Comparison of ENCODE assay signal across 8 mouse cellular contexts in the genomic region with DNA sequence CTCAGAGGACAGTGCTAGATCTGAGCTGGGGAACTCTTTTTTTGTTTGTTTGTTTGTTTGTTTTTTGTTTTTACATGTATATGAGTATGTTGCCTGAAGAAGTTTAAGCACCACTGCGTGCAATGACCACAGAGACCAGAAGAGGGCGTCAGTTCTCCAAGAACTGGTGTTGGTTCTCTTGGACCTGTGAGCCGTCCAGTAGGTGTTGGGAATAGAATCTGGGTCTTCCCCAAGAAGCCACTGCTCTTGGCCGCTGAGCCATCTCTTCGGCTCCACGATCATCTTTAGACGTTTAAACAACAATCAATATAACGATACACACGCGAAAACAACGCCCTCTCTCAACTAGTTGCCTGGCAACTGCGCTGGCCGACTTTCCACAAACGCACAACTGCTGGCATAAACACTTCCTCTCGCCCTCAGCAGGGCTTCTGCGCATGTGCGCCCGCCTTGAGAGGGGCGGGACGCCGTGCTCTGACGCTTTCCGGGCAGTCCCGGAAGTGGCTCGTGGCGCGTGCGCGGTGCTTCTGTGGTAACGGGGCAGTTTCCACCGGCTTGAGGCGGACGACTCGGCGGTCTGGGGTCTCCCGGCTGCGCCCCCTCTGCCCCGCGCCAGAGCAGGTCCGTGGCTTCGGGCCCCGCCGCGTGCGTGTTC. TPM values are rescaled to one million over a fixed set of nuclear protein-coding genes. Genes with fewer than 3 reads are reported as not detected.
DNase-seq lines count a peak whose midpoint lies in the region; ATAC-seq lines count a peak whose summit lies in the region.

A gene (plus strand): TSS at position 488 of the 655 bp plus-strand sequence.

- H3K36me3 ChIP-seq in heart, embryonic 13.5 days = peaks cover 31% of the 10 kb centered on the region
- peaks cover 34% of the 10 kb centered on the region for H3K36me3 ChIP-seq in liver, embryonic 12.5 days
- peaks cover 22% of the 10 kb centered on the region for H3K36me3 ChIP-seq in stomach, embryonic 15.5 days

- DNase-seq in CD4-positive helper T cell, adult 2 months (ENCODE audit: low read depth, low spot score) = peak; percentile 99
- peak; percentile 93 for DNase-seq in brain, embryonic 18.5 days (ENCODE audit: low read depth, low spot score)
- peak; percentile 99 for DNase-seq in kidney, postnatal 10 days
- peak; percentile 99 for DNase-seq in natural killer cell, adult 2 months (ENCODE audit: low spot score in 2 of 2)

- peak within 1 kb of the TSS; percentile 82 for H3K4me3 ChIP-seq in heart, embryonic 13.5 days
- peak within 1 kb of the TSS; percentile 93 for H3K4me3 ChIP-seq in liver, embryonic 12.5 days
- peak within 1 kb of the TSS; percentile 95 for H3K4me3 ChIP-seq in stomach, embryonic 15.5 days (replicated peaks)

- H3K9me3 ChIP-seq in heart, embryonic 13.5 days = no peaks in the 10 kb centered on the region
- no peaks in the 10 kb centered on the region for H3K9me3 ChIP-seq in liver, embryonic 12.5 days (replicated peaks)
- H3K9me3 ChIP-seq in stomach, embryonic 15.5 days = no peaks in the 10 kb centered on the region

- H3K27ac ChIP-seq in heart, embryonic 13.5 days (replicated peaks) = peak within 1 kb of the TSS; percentile 90
- peak within 1 kb of the TSS; percentile 100 for H3K27ac ChIP-seq in liver, embryonic 12.5 days
- peak within 1 kb of the TSS; percentile 90 for H3K27ac ChIP-seq in stomach, embryonic 15.5 days

- peak within 1 kb of the TSS; percentile 93 for H3K9ac ChIP-seq in heart, embryonic 13.5 days
- H3K9ac ChIP-seq in liver, embryonic 12.5 days = peak within 1 kb of the TSS; percentile 94
- peak within 1 kb of the TSS; percentile 92 for H3K9ac ChIP-seq in stomach, embryonic 15.5 days

- H3K27me3 ChIP-seq in heart, embryonic 13.5 days (replicated peaks) = peaks cover 6% of the 10 kb centered on the region; the same call in 1 of the 2 replicates
- H3K27me3 ChIP-seq in liver, embryonic 12.5 days (replicated peaks) = peaks cover 10% of the 10 kb centered on the region; the same call in 1 of the 2 replicates
- no peaks in the 10 kb centered on the region for H3K27me3 ChIP-seq in stomach, embryonic 15.5 days (replicated peaks)

- ATAC-seq in erythroid progenitor cell, adult 5-6 weeks (replicated peaks; ENCODE audit: low FRiP score, poor library complexity, severe bottlenecking) = peak; percentile 91
- ATAC-seq in heart, embryonic 13.5 days (ENCODE audit: extremely low read depth, insufficient number of reproducible peaks, low FRiP score, low TSS enrichment) = peak; percentile 90
- ATAC-seq in liver, embryonic 12.5 days = peak; percentile 94
- peak; percentile 97 for ATAC-seq in stomach, embryonic 15.5 days (ENCODE audit: insufficient read depth, low FRiP score, low read depth)

- peaks cover 16% of the 10 kb centered on the region for H3K4me1 ChIP-seq in heart, embryonic 13.5 days
- H3K4me1 ChIP-seq in liver, embryonic 12.5 days = peaks cover 32% of the 10 kb centered on the region
- H3K4me1 ChIP-seq in stomach, embryonic 15.5 days = peaks cover 8% of the 10 kb centered on the region

- peak within 1 kb of the TSS; percentile 95 for H3K4me2 ChIP-seq in heart, embryonic 13.5 days
- peak within 1 kb of the TSS; percentile 78 for H3K4me2 ChIP-seq in liver, embryonic 12.5 days
- H3K4me2 ChIP-seq in stomach, embryonic 15.5 days = peak within 1 kb of the TSS; percentile 84

- under 1% methylated on average over 45 of the region's 45 CpGs for WGBS in heart, embryonic 13.5 days
- WGBS in liver, embryonic 12.5 days (ENCODE audit: insufficient replicate concordance) = under 1% methylated on average over 45 of the region's 45 CpGs
- WGBS in stomach, embryonic 15.5 days = under 1% methylated on average over 45 of the region's 45 CpGs

RNA-seq across cellular contexts. Expression of the gene that starts here (rescaled TPM):
- 42.3 and 93.0 TPM in 2 replicates for total RNA-seq in erythroid progenitor cell, adult 5-6 weeks (2015; ENCODE audit: low replicate concordance)
- 40.6 and 66.0 TPM in 2 replicates for total RNA-seq in erythroid progenitor cell, adult 5-6 weeks (2017; ENCODE audit: low replicate concordance)
- 94.7 and 106 TPM in 2 replicates for polyA plus RNA-seq in heart, embryonic 13.5 days (2015; fragmentation: Nextera tagmentation; extraction: Ambion mirVana)
- 117 and 119 TPM in 2 replicates for polyA plus RNA-seq in liver, embryonic 12.5 days (2016; fragmentation: Nextera tagmentation; extraction: Ambion mirVana)
- polyA plus RNA-seq in stomach, embryonic 15.5 days (2015; fragmentation: Nextera tagmentation; extraction: Ambion mirVana) = 110 and 118 TPM in 2 replicates

Comparison
In these comparisons a context has a peak if more than half of its experiments do, and no peak if none do; other contexts are left out.
1. Peak in every context shown above with its lines: DNase-seq, ATAC-seq, H3K4me3 ChIP-seq and H3K27ac ChIP-seq.